Mouse (Mus musculus) spleen, postnatal 10 days (tissue): ENCODE data around the gene 4933405L10Rik.

ENCODE experiments used
- DNase-seq, 2 experiments: peaks; one replicate each; pipeline ENCODE4 v3.0.0; 2021 to 2022; ENCODE audit warnings: low spot score in 2 of 2

Gene 4933405L10Rik

DNA sequence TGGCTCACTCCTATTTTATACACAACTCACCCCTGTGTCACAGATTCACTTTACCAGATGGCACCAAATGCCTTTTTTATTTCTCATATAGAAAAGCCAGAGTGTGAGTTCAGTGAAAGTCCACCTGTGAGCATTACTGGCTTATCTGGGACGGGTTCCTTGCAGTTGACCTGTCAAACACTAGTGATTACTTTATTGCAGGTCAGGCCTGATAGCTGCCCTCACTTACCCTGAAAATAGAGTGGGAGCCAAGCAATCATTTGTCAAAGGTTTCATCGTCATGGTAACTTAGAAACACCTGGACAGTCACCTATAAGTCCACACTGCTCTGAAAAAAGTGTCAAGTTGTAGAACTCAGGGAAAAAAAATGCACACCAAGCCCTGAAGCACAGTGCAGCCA is 47.2 kb downstream of the 4933405L10Rik start:
- DNase-seq = no peak

DNA sequence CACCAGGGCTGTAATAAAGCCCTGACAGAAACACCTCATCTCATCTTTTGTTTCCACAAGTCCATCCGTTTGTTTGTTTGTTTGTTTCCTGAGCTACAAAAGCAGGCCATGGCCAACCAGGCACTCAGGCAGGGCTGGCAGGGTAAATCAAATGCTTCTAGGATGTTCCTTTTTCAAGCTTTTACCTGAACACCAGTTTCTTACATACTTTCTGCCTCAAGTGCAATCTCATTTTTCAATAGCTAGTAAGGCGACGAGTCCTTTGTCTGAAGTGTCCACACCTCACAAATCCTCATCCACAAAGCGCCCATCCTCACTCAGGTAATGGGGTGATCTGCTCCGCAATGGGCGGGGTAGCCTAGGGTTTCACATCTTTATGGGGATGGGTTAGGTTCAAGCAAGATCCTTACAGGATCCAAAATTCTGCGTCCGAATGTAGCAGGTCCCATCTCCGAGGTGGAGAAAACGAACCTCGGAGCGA is 50.4 kb downstream of the 4933405L10Rik start:
- no peak for DNase-seq

DNA sequence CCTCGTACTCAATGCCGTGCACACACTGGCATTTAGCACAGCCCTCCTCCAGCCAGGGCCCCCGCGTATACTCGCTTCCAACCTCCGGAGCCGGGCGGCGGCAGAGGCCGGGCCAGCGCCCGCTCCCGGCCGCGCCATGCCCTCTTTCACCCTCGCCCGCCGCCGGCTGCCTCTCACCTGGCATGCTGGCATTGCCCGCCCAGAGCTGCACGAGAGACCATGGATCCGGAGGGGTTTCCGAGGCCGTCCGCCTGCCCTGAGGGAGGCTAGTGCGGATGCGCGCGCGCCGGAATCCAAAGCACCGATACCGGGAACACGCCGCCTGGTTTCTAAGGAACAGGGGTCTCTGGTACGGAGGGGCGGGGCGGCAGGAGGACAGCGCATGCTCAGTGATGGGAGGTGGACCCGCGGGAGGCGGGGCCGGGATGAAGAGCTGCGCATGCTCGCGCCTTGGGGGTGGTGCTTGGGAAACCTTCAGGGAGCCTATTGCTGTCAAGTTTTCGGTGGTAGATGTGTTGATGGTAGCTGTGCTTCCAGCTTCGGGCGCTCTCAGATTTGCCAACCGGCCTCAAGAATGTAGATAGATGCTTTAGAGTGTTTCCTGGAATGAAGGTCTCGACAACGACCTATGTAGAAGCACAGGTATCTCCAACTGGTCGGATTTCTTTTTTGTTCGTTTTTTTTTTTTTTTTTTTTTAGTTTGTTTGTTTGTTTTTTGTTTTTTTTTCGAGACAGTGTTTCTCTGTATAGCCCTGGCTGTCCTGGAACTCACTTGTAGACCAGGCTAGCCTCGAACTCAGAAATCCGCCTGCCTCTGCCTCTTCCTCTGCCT is 51.0 kb downstream of the 4933405L10Rik start, which contains the start of gene Gfod2:
Gfod2 (minus strand) TSS at position 388 of the 832 bp plus-strand sequence.
- DNase-seq = peak; percentile 97 to 98
